Mouse (Mus musculus) B cell, adult 2 months (primary cell): Measurements from ENCODE around the gene Calr.
"Not testable (repeated sequence)": the region's sequence is repeated elsewhere in the genome, so short reads cannot be mapped to it uniquely, and the experiment has no call there.

Experiments
- DNase-seq, 2 experiments: peaks; one replicate each; pipeline ENCODE4 v3.0.0; 2022

Calr gene

GRCm38 (mm10) chr8:84844397-84845070, 2.2 kb downstream of the Calr start:
- DNase-seq, result peak in 1 of 2 experiments; percentile 19

GRCm38 (mm10) chr8:84841514-84841913, 5.2 kb downstream of the Calr start:
- no peak for DNase-seq

- DNase-seq, result peak; percentile 91
Observed at GRCm38 (mm10) chr8:84840248-84840999, 6.3 kb downstream of the Calr start, which contains the start of gene Rad23a. Rad23a (minus strand) TSS chr8:84840665.

- no peak for DNase-seq
Observed at GRCm38 (mm10) chr8:84839875-84840247, 6.9 kb downstream of the Calr start.

GRCm38 (mm10) chr8:84839411-84839810, 7.3 kb downstream of the Calr start:
- no peak for DNase-seq

- no peak for DNase-seq
Observed at GRCm38 (mm10) chr8:84838513-84838912, 8.2 kb downstream of the Calr start.

- DNase-seq, result no peak
Observed at GRCm38 (mm10) chr8:84837912-84838470, 8.7 kb downstream of the Calr start.

GRCm38 (mm10) chr8:84837149-84837911, 9.4 kb downstream of the Calr start:
- DNase-seq, result no peak

GRCm38 (mm10) chr8:84834866-84835855, 11.6 kb downstream of the Calr start:
- no peak for DNase-seq

GRCm38 (mm10) chr8:84834002-84834865, 12.5 kb downstream of the Calr start:
- DNase-seq, result no peak

GRCm38 (mm10) chr8:84832759-84833742, 13.7 kb downstream of the Calr start:
- no peak for DNase-seq

GRCm38 (mm10) chr8:84832034-84832717, 14.6 kb downstream of the Calr start:
- DNase-seq, result peak; percentile 90 to 92

GRCm38 (mm10) chr8:84831490-84831889, 15.2 kb downstream of the Calr start, which contains the start of gene Gadd45gip1:
Gadd45gip1 (plus strand) TSS chr8:84831522.
- DNase-seq, result peak; percentile 83 to 86

GRCm38 (mm10) chr8:84826518-84826917, 20.2 kb downstream of the Calr start:
- not testable (repeated sequence) for DNase-seq

- no peak for DNase-seq
Observed at GRCm38 (mm10) chr8:84825636-84826035, 21.1 kb downstream of the Calr start.

GRCm38 (mm10) chr8:84823653-84824052, 23.1 kb downstream of the Calr start:
- peak; percentile 69 to 70 for DNase-seq

- no peak for DNase-seq
Observed at GRCm38 (mm10) chr8:84822723-84823122, 24.0 kb downstream of the Calr start, which contains the start of gene Dand5. Dand5 (minus strand) TSS chr8:84822823.

- no peak for DNase-seq
Observed at GRCm38 (mm10) chr8:84816117-84816516, 30.6 kb downstream of the Calr start.

- peak; percentile 98 for DNase-seq
Observed at GRCm38 (mm10) chr8:84815547-84815946, 31.2 kb downstream of the Calr start.
